Mouse (Mus musculus) lung, embryonic 16.5 days (tissue): ENCODE measurements around the gene Nosip. TPM values are rescaled to one million over a fixed set of nuclear protein-coding genes. Genes with fewer than 3 reads are reported as not detected.
A peak's percentile ranks its signal among the peaks of the same experiment; 100 is the strongest.
"Not testable (repeated sequence)": the region's sequence is repeated elsewhere in the genome, so short reads cannot be mapped to it uniquely, and the experiment has no call there.

Experiments
- ATAC-seq: fragments of 200-750 bp; cut with Nextera tagmentation; 2 replicates; pipeline ENCODE4 v1.8.0; 2017; ENCODE audit warnings: low read depth, mild to moderate bottlenecking, moderate library complexity
- H3K27ac ChIP-seq: fragments of 300-500 bp; sonication (generic); 2 replicates; pipeline ENCODE4 v1.5.1; 2014; ENCODE audit warnings: mild to moderate bottlenecking, control low read depth, low read length
- H3K27me3 ChIP-seq: fragments of 300-500 bp; sonication (generic); 2 replicates; pipeline ENCODE4 v1.6.1; 2014; ENCODE audit warnings: low read depth, low read length, mixed read lengths; ENCODE audit not compliant: control insufficient read depth, insufficient read depth
- H3K36me3 ChIP-seq: fragments of 300-500 bp; sonication (generic); 2 replicates; pipeline ENCODE4 v1.6.1; 2014; ENCODE audit warnings: low read length; ENCODE audit not compliant: control insufficient read depth, insufficient read depth
- H3K4me1 ChIP-seq: fragments of 300-500 bp; sonication (generic); replicated peaks from 2 replicates; pipeline ENCODE4 v1.6.1; 2014; ENCODE audit warnings: low read length, mixed read lengths; ENCODE audit not compliant: control insufficient read depth, insufficient read depth
- H3K4me2 ChIP-seq: fragments of 300-500 bp; sonication (generic); 2 replicates; pipeline ENCODE4 v1.6.1; 2014; ENCODE audit warnings: low read depth, low read length, control low read depth
- H3K4me3 ChIP-seq: fragments of 300-500 bp; sonication (generic); 2 replicates; pipeline ENCODE4 v1.5.1; 2014; ENCODE audit warnings: mild to moderate bottlenecking, low read length, control low read depth
- H3K9ac ChIP-seq: fragments of 300-500 bp; sonication (generic); 2 replicates; pipeline ENCODE4 v1.6.1; 2014; ENCODE audit warnings: low read length, control low read depth
- H3K9me3 ChIP-seq: fragments of 300-500 bp; sonication (generic); 2 replicates; pipeline ENCODE4 v1.6.1; 2016; ENCODE audit warnings: low read length; ENCODE audit not compliant: control insufficient read depth
- WGBS: fragments of 180-500 bp; shearing (Covaris S2); extraction: QIAGEN DNeasy Blood & Tissue Kit; methylation state at CpG from one replicate; pipeline ENCODE4 v1.1.7; 2014; 5-methylcytosine and 5-hydroxymethylcytosine counted together
- polyA plus RNA-seq: library from polyadenylated mRNA; unstranded; fragments of >200 nt; fragmentation: Nextera tagmentation; extraction: Ambion mirVana; gene quantifications from 2 replicates; pipeline ENCODE4 v1.2.1, GENCODE M21; 2015

Nosip gene
- polyA plus RNA-seq, 1 experiment from 2014 or later, result 72.5 TPM

GRCm38 (mm10) chr7:45092048-45092447 is 29.8 kb downstream of the Nosip start, which contains the start of gene Rcn3:
Gene Rcn3, minus strand, starts transcription at chr7:45092221.
- Histone ChIP-seq H3K27me3 (no peaks in the 10 kb centered on the region), H3K9me3 (no peaks in the 10 kb centered on the region), H3K4me1 (peaks cover 20% of the 10 kb centered on the region), H3K9ac (peak within 1 kb of the TSS; percentile 80), H3K36me3 (peaks cover 16% of the 10 kb centered on the region), H3K27ac (peak within 1 kb of the TSS; percentile 81), H3K4me3 (peak within 1 kb of the TSS; percentile 64), H3K4me2 (peak within 1 kb of the TSS; percentile 74)
- under 1% methylated on average over 16 of the region's 16 CpGs for WGBS
- ATAC-seq, result peak; percentile 98

DNA sequence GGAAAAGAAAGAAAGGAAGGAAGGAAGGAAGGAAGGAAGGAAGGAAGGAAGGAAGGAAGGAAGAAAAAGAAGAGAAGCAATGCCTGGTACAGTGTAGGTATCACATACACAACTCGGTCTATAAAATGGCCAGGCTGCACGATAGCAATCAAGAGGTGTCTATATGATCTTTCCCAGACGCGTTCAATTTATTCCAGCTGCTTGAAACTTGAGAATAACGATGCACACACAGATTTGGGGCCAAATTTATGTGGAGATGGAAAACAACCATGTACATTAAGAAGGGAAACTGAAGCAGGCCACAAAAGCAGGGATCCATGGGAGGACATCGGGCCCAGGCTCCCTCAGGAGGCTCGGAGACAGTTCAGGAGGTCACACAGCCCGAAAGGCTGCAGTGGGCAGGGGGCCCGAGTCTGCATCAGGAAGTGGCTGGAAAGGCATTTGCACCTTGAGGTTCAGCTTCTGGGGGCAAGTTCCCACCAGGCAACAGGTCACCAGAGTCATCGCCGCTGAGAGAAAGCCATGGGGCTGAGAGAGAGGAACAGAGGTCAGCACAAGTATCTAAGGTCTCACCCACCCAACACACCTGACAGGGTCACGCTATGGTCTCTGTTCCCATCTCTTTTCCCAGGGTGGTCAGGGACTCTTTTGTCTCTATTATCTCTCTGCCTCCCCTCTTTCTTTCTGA is 30.7 kb downstream of the Nosip start:
- peak overlapping the region; percentile 43; the same call in 1 of the 2 replicates for H3K9ac ChIP-seq
- 0 out of 2 replicates have a peak overlapping the region, but pooled peaks have one; percentile 17 for H3K4me2 ChIP-seq
- H3K9me3 ChIP-seq, result no peaks in the 10 kb centered on the region
- peaks cover 10% of the 10 kb centered on the region for H3K36me3 ChIP-seq
- ATAC-seq, result no peak
- peak overlapping the region; percentile 58 for H3K27ac ChIP-seq
- WGBS, result 44% methylated on average over 12 of the region's 12 CpGs
- peaks cover 20% of the 10 kb centered on the region for H3K4me1 ChIP-seq
- no peaks in the 10 kb centered on the region for H3K27me3 ChIP-seq
- H3K4me3 ChIP-seq, result no peak overlapping the region

- no peak for ATAC-seq
- Histone ChIP-seq H3K36me3 (peaks cover 5% of the 10 kb centered on the region; the same call in 1 of the 2 replicates), H3K4me3 (no peak overlapping the region), H3K27me3 (no peaks in the 10 kb centered on the region), H3K4me1 (peaks cover 20% of the 10 kb centered on the region), H3K27ac (no peak overlapping the region), H3K9me3 (no peaks in the 10 kb centered on the region), H3K4me2 (no peak overlapping the region), H3K9ac (no peak overlapping the region)
- WGBS, result 33% methylated on average over 16 of the region's 18 CpGs
Measured at GRCm38 (mm10) chr7:45093516-45093905, 31.3 kb downstream of the Nosip start.

DNA sequence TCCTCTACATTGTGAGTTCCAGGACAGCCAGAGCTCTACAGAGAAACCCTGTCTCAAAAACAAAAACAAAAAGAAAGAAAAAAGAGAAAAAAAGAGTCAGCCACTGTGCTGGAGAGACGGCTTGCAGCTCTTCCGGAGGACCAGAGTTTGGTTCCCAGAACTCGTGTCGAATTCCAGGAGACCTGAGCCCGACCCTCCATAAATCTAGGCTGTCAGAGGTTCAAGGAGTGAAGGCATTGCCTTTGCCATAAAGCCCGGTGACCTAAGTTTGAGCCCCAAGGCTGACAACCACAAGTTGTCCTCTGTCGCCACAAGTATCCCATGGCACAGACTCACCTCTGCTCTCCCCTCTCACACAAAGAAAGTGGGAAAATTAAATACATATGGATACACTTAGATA is 31.9 kb downstream of the Nosip start:
- Histone ChIP-seq H3K4me3 (no peak overlapping the region), H3K4me2 (no peak overlapping the region), H3K9ac (0 out of 2 replicates have a peak overlapping the region, but pooled peaks have one; percentile 3), H3K27ac (no peak overlapping the region), H3K27me3 (no peaks in the 10 kb centered on the region), H3K36me3 (peaks cover 6% of the 10 kb centered on the region; the same call in 1 of the 2 replicates), H3K4me1 (peaks cover 20% of the 10 kb centered on the region), H3K9me3 (no peaks in the 10 kb centered on the region)
- ATAC-seq, result no peak
- WGBS, result 28% methylated on average over 7 of the region's 7 CpGs

DNA sequence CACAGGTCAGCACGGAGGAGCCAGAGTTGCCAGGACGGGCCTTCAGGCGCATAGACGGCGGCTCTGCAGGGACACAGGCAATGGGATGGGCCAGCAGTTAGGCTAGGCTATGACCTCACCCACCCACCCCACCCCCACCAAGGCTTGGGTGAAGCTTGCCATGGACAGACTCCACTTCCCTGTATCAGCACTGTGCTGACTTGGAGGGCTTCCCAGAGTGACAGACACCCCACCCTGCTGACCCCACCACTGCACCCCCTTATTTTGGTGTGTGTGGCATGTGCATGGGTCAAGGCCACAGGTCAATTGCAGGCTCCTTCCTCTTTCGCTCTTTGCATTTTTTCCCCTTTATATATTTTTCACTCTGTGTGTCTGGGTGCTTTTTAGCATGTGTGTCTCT is 33.1 kb downstream of the Nosip start:
- Histone ChIP-seq H3K27ac (no peak overlapping the region), H3K36me3 (peaks cover 6% of the 10 kb centered on the region; the same call in 1 of the 2 replicates), H3K9ac (no peak overlapping the region), H3K27me3 (no peaks in the 10 kb centered on the region), H3K4me2 (no peak overlapping the region), H3K9me3 (no peaks in the 10 kb centered on the region), H3K4me3 (no peak overlapping the region), H3K4me1 (peaks cover 17% of the 10 kb centered on the region)
- no peak for ATAC-seq
- WGBS, result 78% methylated on average over 6 of the region's 6 CpGs

DNA sequence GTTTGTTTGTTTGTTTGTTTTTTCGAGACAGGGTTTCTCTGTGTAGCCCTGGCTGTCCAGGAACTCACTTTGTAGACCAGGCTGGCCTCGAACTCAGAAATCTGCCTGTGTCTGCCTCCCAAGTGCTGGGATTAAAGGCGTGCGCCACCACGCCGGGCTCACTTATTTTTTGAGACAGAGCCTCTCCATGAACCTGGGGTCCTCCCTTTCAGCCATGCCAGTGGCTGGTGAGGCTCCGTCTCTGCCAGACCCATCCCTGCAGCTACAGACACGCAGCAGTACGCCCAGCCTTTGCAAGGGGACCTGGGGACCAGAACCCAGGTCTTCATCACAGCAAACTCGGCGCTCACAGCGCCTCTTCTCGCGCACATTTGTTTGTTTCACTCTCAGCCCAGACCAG is 33.7 kb downstream of the Nosip start:
- WGBS, result 90% methylated on average over 14 of the region's 14 CpGs
- not testable (repeated sequence) for H3K4me3 ChIP-seq, H3K36me3 ChIP-seq, H3K27me3 ChIP-seq, H3K4me2 ChIP-seq, H3K9ac ChIP-seq, H3K27ac ChIP-seq, H3K9me3 ChIP-seq, ATAC-seq
- peaks cover 11% of the 10 kb centered on the region for H3K4me1 ChIP-seq

- Histone ChIP-seq H3K27me3 (no peaks in the 10 kb centered on the region), H3K9ac (no peak overlapping the region), H3K4me1 (peaks cover 11% of the 10 kb centered on the region), H3K4me2 (no peak overlapping the region), H3K4me3 (no peak overlapping the region), H3K9me3 (no peaks in the 10 kb centered on the region), H3K27ac (0 out of 2 replicates have a peak overlapping the region, but pooled peaks have one; percentile 4), H3K36me3 (peaks cover 6% of the 10 kb centered on the region; the same call in 1 of the 2 replicates)
- 47% methylated on average over 6 of the region's 6 CpGs for WGBS
- ATAC-seq, result no peak
Measured at GRCm38 (mm10) chr7:45097479-45097878, 35.2 kb downstream of the Nosip start.

- Histone ChIP-seq H3K9me3 (no peaks in the 10 kb centered on the region), H3K36me3 (peaks cover 6% of the 10 kb centered on the region; the same call in 1 of the 2 replicates), H3K27ac (no peak overlapping the region), H3K4me1 (peaks cover 14% of the 10 kb centered on the region), H3K27me3 (no peaks in the 10 kb centered on the region), H3K4me3 (no peak overlapping the region), H3K4me2 (no peak overlapping the region), H3K9ac (no peak overlapping the region)
- ATAC-seq, result no peak
- 87% methylated on average over 8 of the region's 8 CpGs for WGBS
Measured at GRCm38 (mm10) chr7:45098541-45099240, 36.5 kb downstream of the Nosip start.

GRCm38 (mm10) chr7:45100046-45100445 is 37.8 kb downstream of the Nosip start:
- H3K27me3 ChIP-seq, result no peaks in the 10 kb centered on the region
- H3K27ac ChIP-seq, result no peak overlapping the region
- H3K9me3 ChIP-seq, result no peaks in the 10 kb centered on the region
- ATAC-seq, result no peak
- peaks cover 6% of the 10 kb centered on the region; the same call in 1 of the 2 replicates for H3K36me3 ChIP-seq
- no peak overlapping the region for H3K4me3 ChIP-seq
- peaks cover 22% of the 10 kb centered on the region for H3K4me1 ChIP-seq
- H3K9ac ChIP-seq, result no peak overlapping the region
- no peak overlapping the region for H3K4me2 ChIP-seq
- 75% methylated on average over 6 of the region's 6 CpGs for WGBS
